Mouse (Mus musculus): ENCODE measurements around the gene Slitrk5.

GRCm38 (mm10) chr14:111674664-111675147 is at the start of gene Slitrk5:
- peak; percentile 87 for TF ChIP-seq CTCF (IDR thresholded peaks at IDR 0.05; ENCODE audit: borderline replicate concordance, insufficient read depth, low read length)
- no peak for TF ChIP-seq POLR2A (IDR thresholded peaks at IDR 0.05; ENCODE audit: low read depth, low read length)
